Mouse (Mus musculus) c-Kit-negative CD71-positive TER-119-positive erythroid progenitor cells, embryonic 14.5 days (primary cell): ENCODE measurements around the gene Ethe1.
"Not testable (repeated sequence)": the region's sequence is repeated elsewhere in the genome, so short reads cannot be mapped to it uniquely, and the experiment has no call there.

ENCODE experiments used
- DNase-seq: peaks from one replicate; pipeline ENCODE4 v3.0.0-alpha.2; 2013; ENCODE audit warnings: low read depth, low spot score

Gene Ethe1

GRCm38 (mm10) chr7:24611709-24612108 lies 24.4 kb downstream of the Ethe1 start:
- no peak for DNase-seq

- no peak for DNase-seq
Measured at GRCm38 (mm10) chr7:24612308-24612910, 25.1 kb downstream of the Ethe1 start.

DNA sequence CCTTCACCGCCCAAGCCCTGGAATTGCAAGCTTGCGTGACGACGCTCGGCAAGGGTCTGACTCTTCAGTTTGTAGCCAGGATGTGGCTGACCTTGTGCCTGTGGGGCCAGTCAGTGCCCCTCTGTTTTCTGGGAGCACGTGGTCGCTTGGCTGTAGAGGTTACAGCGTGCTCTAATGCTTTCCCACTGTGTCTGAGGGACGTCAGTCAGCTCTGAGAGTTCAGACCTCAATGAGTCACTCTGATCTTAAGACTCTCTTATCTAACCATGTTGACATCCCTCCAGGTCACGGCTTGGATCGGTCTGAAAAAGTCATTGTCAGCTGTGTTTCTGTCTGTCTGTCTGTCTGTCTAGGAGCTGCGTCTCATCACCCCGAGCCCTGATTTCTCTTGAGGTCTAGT lies 27.5 kb downstream of the Ethe1 start:
- no peak for DNase-seq

- no peak for DNase-seq
Measured at GRCm38 (mm10) chr7:24617763-24618162, 30.4 kb downstream of the Ethe1 start.

DNA sequence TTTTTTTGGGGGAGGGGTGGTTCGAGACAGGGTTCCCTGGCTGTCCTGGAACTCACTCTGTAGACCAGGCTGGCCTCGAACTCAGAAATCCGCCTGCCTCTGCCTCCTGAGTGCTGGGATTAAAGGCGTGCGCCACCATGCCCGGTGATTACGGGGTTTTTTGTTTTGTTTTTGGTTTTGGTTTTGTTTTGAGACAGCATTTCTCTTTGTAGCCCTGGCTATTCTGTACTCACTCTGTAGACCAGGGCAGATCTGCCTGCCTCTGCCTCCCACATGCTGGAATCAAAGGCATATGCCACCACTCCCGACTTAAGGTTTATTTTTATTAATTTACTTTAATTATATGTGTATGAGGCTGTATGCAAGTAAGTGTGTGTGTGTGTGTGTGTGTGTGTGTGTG lies 31.0 kb downstream of the Ethe1 start:
- DNase-seq: not testable (repeated sequence)

GRCm38 (mm10) chr7:24619671-24620397 lies 32.5 kb downstream of the Ethe1 start:
- DNase-seq: no peak

GRCm38 (mm10) chr7:24621193-24621592 lies 33.9 kb downstream of the Ethe1 start:
- no peak for DNase-seq

- no peak for DNase-seq
Measured at GRCm38 (mm10) chr7:24622967-24623366, 35.6 kb downstream of the Ethe1 start.

- DNase-seq: peak; percentile 41
Measured at GRCm38 (mm10) chr7:24628685-24629610, 41.6 kb downstream of the Ethe1 start.

DNA sequence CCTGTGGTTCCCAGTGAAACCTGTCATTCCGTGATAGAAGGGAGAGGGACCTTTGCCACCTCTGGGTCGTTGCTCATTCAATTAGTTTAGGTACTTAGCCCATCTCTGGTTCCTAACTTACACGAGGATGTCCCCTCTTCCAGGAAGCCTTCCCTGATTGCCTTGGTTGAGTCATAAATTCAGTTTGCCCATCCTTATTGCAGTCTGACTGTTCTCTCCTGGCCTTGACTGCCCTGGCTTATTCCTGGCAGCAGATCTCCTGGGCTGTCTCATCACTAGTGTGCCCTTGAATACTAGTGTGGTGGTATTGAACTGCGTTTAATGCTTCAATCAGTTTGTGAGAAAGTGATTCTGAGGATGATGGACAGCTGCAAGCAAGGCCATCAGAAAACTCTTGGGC lies 42.3 kb downstream of the Ethe1 start:
- no peak for DNase-seq

- no peak for DNase-seq
Measured at GRCm38 (mm10) chr7:24630116-24630880, 43.0 kb downstream of the Ethe1 start.

- no peak for DNase-seq
Measured at GRCm38 (mm10) chr7:24636264-24636663, 48.9 kb downstream of the Ethe1 start, which contains the start of gene Lypd3. Gene Lypd3 (plus strand): TSS chr7:24636550.

- DNase-seq: no peak
Measured at GRCm38 (mm10) chr7:24637046-24637445, 49.7 kb downstream of the Ethe1 start.

- no peak for DNase-seq
Measured at GRCm38 (mm10) chr7:24638026-24638856, 50.9 kb downstream of the Ethe1 start.

DNA sequence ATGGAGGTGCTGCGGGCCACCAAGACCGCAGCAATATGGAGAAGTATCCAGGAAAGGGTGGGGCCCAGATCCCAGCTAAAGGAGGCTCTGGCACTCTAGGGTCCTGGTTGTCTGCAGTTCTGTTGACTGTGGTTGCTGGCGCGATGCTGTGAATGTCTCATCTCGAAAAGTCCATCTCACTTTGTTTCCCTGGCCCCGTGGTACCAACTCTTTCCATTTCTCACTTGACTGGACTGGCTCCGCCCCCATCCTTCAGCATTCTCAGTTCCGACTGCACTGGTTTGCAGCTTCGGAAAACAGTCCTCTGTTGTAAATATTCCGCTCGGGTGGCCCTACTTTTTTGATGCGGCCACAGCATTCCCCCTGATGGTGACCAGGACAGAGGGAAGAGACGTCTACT lies 53.1 kb downstream of the Ethe1 start:
- no peak for DNase-seq

DNA sequence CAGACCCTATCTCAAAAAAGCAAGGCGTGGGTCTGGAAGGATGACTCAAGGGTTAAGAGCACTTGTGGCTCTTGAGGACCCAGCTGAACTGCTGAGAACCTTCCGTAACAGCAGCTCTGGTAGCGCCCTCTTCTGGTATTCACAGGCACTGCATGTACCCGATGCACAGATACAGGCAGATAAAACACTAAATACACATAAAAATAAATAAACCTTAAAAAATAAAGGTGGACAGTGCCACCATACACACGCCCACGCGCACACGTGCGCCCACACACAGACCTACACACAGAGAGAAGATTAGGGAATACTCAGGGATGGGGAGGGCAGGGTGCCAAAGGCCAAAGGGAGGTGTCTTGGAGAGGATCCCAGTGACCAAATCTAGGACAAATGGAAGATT lies 55.1 kb downstream of the Ethe1 start:
- DNase-seq: no peak

- DNase-seq: no peak
Measured at GRCm38 (mm10) chr7:24644492-24644891, 57.1 kb downstream of the Ethe1 start.

GRCm38 (mm10) chr7:24644996-24645395 lies 57.7 kb downstream of the Ethe1 start:
- DNase-seq: no peak

DNA sequence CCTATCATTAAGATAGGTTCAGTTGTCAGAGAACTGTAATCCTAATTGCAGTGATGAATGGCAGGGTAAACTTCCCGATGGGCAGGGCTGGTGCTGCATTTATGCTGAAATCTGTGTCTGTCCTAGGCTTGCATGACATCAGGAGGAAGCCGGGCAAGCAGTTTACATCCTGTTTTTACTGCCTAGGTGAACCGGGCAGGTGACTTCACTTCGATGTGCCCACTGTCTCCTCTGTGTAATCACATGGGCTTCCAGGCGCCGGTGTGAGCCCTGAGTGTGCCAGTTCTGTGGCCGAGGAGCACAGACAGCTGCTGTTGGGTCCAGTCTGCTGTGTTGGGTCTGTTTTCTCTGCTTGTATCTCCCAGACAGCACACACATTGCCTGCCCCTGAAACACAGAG lies 59.1 kb downstream of the Ethe1 start:
- DNase-seq: no peak

DNA sequence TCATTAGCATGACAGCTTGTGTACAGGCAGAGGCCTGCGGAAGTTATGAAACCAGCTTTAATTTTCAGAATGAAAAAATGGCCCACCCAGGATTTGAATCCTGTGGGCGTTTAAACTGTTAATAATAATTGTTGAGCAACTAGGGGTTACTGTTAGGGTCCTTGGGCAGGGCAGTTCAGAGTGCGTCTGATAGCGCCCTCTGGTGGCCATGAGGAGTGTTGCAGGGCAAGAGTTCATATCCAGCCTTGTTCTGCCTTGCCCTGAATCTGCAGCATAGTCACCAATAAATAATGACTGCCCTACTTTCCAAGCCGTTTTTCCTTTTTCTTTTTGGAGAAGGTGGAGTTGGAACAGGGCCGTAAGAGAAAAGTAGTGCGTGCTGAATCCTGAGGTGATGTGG lies 66.3 kb downstream of the Ethe1 start:
- peak; percentile 27 for DNase-seq
